Mouse (Mus musculus): ENCODE measurements at regions not wholly inside any gene's neighbourhood (a gene's known extent, or its start where the extent isn't known, plus 50 kb on each side); places are given as distances from the start of the nearest gene placed in this dataset.

GRCm38 (mm10) chr1:75786173-75786820 lies 240.2 kb downstream of the Slc4a3 start:
- Histone ChIP-seq H3K9me3 (replicated peaks; ENCODE audit: control insufficient read depth, low read length, poor library complexity, severe bottlenecking) (no peaks in the 10 kb centered on the region), H3K4me3 (ENCODE audit: low read depth, low read length) (no peak overlapping the region), H3K27ac (ENCODE audit: low read length) (no peak overlapping the region), H3K36me3 (ENCODE audit: control insufficient read depth, insufficient read depth, low read length) (no peaks in the 10 kb centered on the region), H3K9ac (ENCODE audit: low read depth, low read length) (no peak overlapping the region; the same call in 1 of the 2 replicates), H3K4me2 (ENCODE audit: low read length) (no peak overlapping the region), H3K4me1 (ENCODE audit: control insufficient read depth, insufficient read depth, low read length) (peaks cover 3% of the 10 kb centered on the region), H3K27me3 (ENCODE audit: control insufficient read depth, insufficient read depth, low read depth, low read length) (no peaks in the 10 kb centered on the region)
- 41% methylated on average over 10 of the region's 10 CpGs for WGBS
- ATAC-seq: no peak; the same call in 1 of the 2 replicates

DNA sequence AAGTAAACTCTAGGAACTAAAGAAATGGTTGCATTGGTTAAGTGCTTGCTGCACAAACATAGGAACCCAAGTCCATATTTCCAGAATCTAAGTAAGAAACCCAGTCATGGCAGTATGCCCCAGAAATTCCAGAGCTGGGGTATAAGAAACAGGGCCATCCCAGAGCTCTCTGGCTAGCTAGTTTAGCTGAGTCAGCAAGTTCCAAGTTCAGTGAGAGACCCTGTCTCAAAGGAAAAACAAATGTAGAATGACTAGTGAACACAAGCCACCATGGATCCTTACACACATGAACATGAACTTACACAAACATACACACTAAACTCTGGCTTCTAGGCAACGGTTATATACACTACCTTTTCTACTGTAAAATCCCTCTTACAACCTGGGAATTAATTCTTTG lies 245.4 kb downstream of the Slc4a3 start:
- Histone ChIP-seq H3K9ac (ENCODE audit: low read depth, low read length) (no peak overlapping the region), H3K27me3 (ENCODE audit: control insufficient read depth, insufficient read depth, low read depth, low read length) (no peaks in the 10 kb centered on the region), H3K4me2 (ENCODE audit: low read length) (no peak overlapping the region), H3K27ac (ENCODE audit: low read length) (no peak overlapping the region), H3K9me3 (replicated peaks; ENCODE audit: control insufficient read depth, low read length, poor library complexity, severe bottlenecking) (0 out of 2 replicates have a peak, but pooled peaks cover 4% of the 10 kb centered on the region), H3K4me3 (ENCODE audit: low read depth, low read length) (no peak overlapping the region), H3K4me1 (ENCODE audit: control insufficient read depth, insufficient read depth, low read length) (peaks cover 3% of the 10 kb centered on the region), H3K36me3 (ENCODE audit: control insufficient read depth, insufficient read depth, low read length) (no peaks in the 10 kb centered on the region)
- WGBS: 88% methylated on average over 1 of the region's 1 CpGs
- no peak for ATAC-seq

DNA sequence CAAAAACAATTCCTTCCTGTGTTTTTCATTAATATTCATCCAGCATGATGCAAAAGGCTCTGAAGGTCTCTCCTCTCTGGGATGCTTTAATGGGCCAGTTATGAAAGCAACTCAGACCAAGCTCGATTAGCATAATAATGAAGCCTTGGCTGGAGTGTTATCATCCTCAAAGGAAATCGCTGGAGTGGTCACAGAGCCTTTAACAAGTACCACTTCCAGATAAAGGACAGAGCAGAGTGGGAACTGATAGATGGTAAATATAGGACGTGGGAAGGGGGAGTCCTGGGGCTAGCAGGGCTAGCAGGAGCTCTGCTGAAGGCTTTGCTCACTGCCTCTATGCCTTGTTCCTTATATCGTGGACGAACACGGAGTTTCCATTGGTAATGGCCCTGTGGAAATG lies 251.7 kb downstream of the Slc4a3 start:
- Histone ChIP-seq H3K27ac (ENCODE audit: low read length) (no peak overlapping the region), H3K36me3 (ENCODE audit: control insufficient read depth, insufficient read depth, low read length) (no peaks in the 10 kb centered on the region), H3K9ac (ENCODE audit: low read depth, low read length) (no peak overlapping the region), H3K27me3 (ENCODE audit: control insufficient read depth, insufficient read depth, low read depth, low read length) (no peaks in the 10 kb centered on the region), H3K9me3 (replicated peaks; ENCODE audit: control insufficient read depth, low read length, poor library complexity, severe bottlenecking) (0 out of 2 replicates have a peak, but pooled peaks cover 2% of the 10 kb centered on the region), H3K4me3 (ENCODE audit: low read depth, low read length) (no peak overlapping the region), H3K4me1 (ENCODE audit: control insufficient read depth, insufficient read depth, low read length) (peaks cover 4% of the 10 kb centered on the region; the same call in 1 of the 2 replicates), H3K4me2 (ENCODE audit: low read length) (no peak overlapping the region)
- no peak for ATAC-seq
- WGBS: 25% methylated on average over 6 of the region's 6 CpGs

GRCm38 (mm10) chr1:75798375-75799099 lies 252.5 kb downstream of the Slc4a3 start:
- no peak for ATAC-seq

DNA sequence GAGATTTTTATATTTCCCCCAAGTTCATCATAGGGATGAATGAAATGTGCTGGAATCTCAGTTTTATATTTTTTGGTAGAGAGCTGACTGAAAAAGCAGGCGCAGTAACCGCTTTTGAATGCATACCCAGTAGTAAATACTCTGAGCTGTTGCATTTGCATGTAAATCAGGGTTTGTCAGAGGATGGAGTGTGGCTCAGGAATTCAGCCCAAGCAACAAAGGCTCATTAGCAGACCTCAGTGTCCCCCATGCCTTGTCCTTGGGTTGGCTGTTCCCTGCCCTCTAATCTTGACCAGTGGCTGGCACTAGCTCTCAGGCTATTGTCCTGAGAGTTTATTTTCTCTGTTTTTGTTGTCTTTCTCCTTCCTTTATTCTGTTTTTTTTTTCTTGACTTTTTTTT lies 258.4 kb downstream of the Slc4a3 start:
- Histone ChIP-seq H3K27me3 (ENCODE audit: control insufficient read depth, insufficient read depth, low read depth, low read length) (no peaks in the 10 kb centered on the region), H3K4me3 (ENCODE audit: low read depth, low read length) (no peak overlapping the region), H3K4me1 (ENCODE audit: control insufficient read depth, insufficient read depth, low read length) (0 out of 2 replicates have a peak, but pooled peaks cover 2% of the 10 kb centered on the region), H3K27ac (ENCODE audit: low read length) (no peak overlapping the region), H3K36me3 (ENCODE audit: control insufficient read depth, insufficient read depth, low read length) (no peaks in the 10 kb centered on the region), H3K9ac (ENCODE audit: low read depth, low read length) (no peak overlapping the region), H3K9me3 (replicated peaks; ENCODE audit: control insufficient read depth, low read length, poor library complexity, severe bottlenecking) (no peaks in the 10 kb centered on the region), H3K4me2 (ENCODE audit: low read length) (no peak overlapping the region)
- no peak for ATAC-seq
- WGBS: 13% methylated on average over 2 of the region's 2 CpGs

More at GRCm38 (mm10) chr1:75798375-75799099, 252.5 kb downstream of the Slc4a3 start:
- 61% methylated on average over 6 of the region's 6 CpGs for WGBS
- no peaks in the 10 kb centered on the region for H3K36me3 ChIP-seq (ENCODE audit: control insufficient read depth, insufficient read depth, low read length)
- no peak overlapping the region for H3K4me3 ChIP-seq (ENCODE audit: low read depth, low read length)
- no peak overlapping the region for H3K9ac ChIP-seq (ENCODE audit: low read depth, low read length)
- peaks cover 4% of the 10 kb centered on the region; the same call in 1 of the 2 replicates for H3K4me1 ChIP-seq (ENCODE audit: control insufficient read depth, insufficient read depth, low read length)
- H3K9me3 ChIP-seq (replicated peaks; ENCODE audit: control insufficient read depth, low read length, poor library complexity, severe bottlenecking): no peaks in the 10 kb centered on the region
- no peak overlapping the region for H3K27ac ChIP-seq (ENCODE audit: low read length)
- no peaks in the 10 kb centered on the region for H3K27me3 ChIP-seq (ENCODE audit: control insufficient read depth, insufficient read depth, low read depth, low read length)
- no peak overlapping the region for H3K4me2 ChIP-seq (ENCODE audit: low read length)

DNA sequence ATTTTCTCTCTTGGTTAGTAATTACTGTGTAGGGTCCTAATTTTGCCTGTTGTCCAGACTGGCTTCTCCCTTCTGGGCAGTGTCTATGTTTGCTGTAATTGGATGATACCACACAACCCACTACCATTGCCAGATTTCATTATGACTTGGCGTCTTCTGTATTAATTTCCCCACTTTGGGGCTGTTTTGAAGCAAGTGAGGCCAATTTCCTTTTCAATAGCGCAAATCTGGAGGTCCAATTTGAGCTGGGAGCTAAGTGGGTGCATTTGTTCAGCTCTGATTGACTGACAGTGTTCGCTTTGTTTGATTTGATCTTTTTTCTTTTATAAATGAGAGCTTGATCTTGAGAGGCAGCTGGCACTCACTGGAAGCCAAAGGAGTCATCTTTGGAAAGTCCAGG lies 266.4 kb downstream of the Slc4a3 start:
- Histone ChIP-seq H3K4me3 (ENCODE audit: low read depth, low read length) (no peak overlapping the region), H3K4me1 (ENCODE audit: control insufficient read depth, insufficient read depth, low read length) (no peaks in the 10 kb centered on the region), H3K9me3 (replicated peaks; ENCODE audit: control insufficient read depth, low read length, poor library complexity, severe bottlenecking) (no peaks in the 10 kb centered on the region), H3K9ac (ENCODE audit: low read depth, low read length) (no peak overlapping the region), H3K4me2 (ENCODE audit: low read length) (no peak overlapping the region), H3K36me3 (ENCODE audit: control insufficient read depth, insufficient read depth, low read length) (no peaks in the 10 kb centered on the region), H3K27ac (ENCODE audit: low read length) (no peak overlapping the region), H3K27me3 (ENCODE audit: control insufficient read depth, insufficient read depth, low read depth, low read length) (no peaks in the 10 kb centered on the region)
- ATAC-seq: no peak
- WGBS: 66% methylated on average over 3 of the region's 3 CpGs

GRCm38 (mm10) chr1:75826202-75826601 lies 280.1 kb downstream of the Slc4a3 start:
- H3K27ac ChIP-seq (ENCODE audit: low read length): no peak overlapping the region
- no peak overlapping the region for H3K4me3 ChIP-seq (ENCODE audit: low read depth, low read length)
- no peaks in the 10 kb centered on the region for H3K9me3 ChIP-seq (replicated peaks; ENCODE audit: control insufficient read depth, low read length, poor library complexity, severe bottlenecking)
- no peak overlapping the region for H3K4me2 ChIP-seq (ENCODE audit: low read length)
- ATAC-seq: no peak
- no peaks in the 10 kb centered on the region for H3K36me3 ChIP-seq (ENCODE audit: control insufficient read depth, insufficient read depth, low read length)
- 74% methylated on average over 5 of the region's 5 CpGs for WGBS
- no peaks in the 10 kb centered on the region for H3K27me3 ChIP-seq (ENCODE audit: control insufficient read depth, insufficient read depth, low read depth, low read length)
- H3K4me1 ChIP-seq (ENCODE audit: control insufficient read depth, insufficient read depth, low read length): no peaks in the 10 kb centered on the region
- no peak overlapping the region for H3K9ac ChIP-seq (ENCODE audit: low read depth, low read length)

DNA sequence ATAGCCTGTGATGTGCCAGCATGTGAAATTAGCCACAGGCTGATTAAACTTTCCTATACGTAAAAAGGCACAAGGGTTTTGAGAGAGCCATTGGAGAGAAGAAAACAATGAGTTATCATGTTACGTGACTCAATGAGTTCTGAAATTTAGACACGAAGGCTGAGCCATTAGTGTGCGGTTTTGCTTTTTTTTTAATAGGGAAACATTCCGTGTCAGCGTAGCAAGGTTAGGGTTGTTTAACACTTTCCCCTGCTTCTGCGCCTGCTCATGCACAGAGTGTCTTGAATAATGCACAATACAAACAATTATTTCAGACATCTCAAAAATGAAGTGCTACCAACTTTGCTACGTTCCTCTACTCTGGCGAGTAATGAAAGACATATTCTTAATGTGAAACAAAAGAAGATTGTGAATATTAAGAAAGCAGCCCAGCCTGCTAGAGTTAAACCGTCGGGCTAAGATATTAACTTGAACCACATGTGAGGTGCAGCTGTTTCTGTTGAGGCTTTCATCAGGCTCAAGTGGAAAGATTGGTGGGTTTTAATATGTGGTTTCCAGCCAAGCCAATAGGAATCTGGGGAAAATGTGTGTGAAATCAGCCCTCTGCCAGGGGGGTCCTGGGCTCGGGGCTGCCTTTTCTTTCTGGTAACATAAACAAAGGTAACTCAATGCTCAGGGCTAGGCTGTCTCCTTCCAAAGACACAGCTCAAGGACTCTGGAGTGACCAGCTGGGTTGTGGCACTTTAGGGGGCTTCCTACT lies 287.2 kb downstream of the Slc4a3 start:
- Histone ChIP-seq H3K4me1 (ENCODE audit: control insufficient read depth, insufficient read depth, low read length) (0 out of 2 replicates have a peak, but pooled peaks cover 3% of the 10 kb centered on the region), H3K4me2 (ENCODE audit: low read length) (no peak overlapping the region), H3K27ac (ENCODE audit: low read length) (no peak overlapping the region), H3K27me3 (ENCODE audit: control insufficient read depth, insufficient read depth, low read depth, low read length) (no peaks in the 10 kb centered on the region), H3K4me3 (ENCODE audit: low read depth, low read length) (no peak overlapping the region), H3K9me3 (replicated peaks; ENCODE audit: control insufficient read depth, low read length, poor library complexity, severe bottlenecking) (no peaks in the 10 kb centered on the region), H3K9ac (ENCODE audit: low read depth, low read length) (no peak overlapping the region), H3K36me3 (ENCODE audit: control insufficient read depth, insufficient read depth, low read length) (no peaks in the 10 kb centered on the region)
- 56% methylated on average over 12 of the region's 12 CpGs for WGBS
- ATAC-seq: no peak
